Mouse (Mus musculus) limb, embryonic 11.5 days (tissue): ENCODE measurements around the gene Olfr281. TPM values are rescaled to one million over a fixed set of nuclear protein-coding genes. Genes with fewer than 3 reads are reported as not detected.
"Not testable (repeated sequence)": the region's sequence is repeated elsewhere in the genome, so short reads cannot be mapped to it uniquely, and the experiment has no call there.

Source experiments
- ATAC-seq: fragments of 200-750 bp; cut with Nextera tagmentation; 2 replicates; pipeline ENCODE4 v1.8.0; 2017; ENCODE audit warnings: low read depth; ENCODE audit not compliant: insufficient number of reproducible peaks, low FRiP score, low TSS enrichment
- DNase-seq: peaks from one replicate; pipeline ENCODE4 v3.0.0-alpha.2; 2015; ENCODE audit warnings: low spot score
- H3K27ac ChIP-seq: fragments of 300-500 bp; sonication (generic); replicated peaks from 2 replicates; pipeline ENCODE4 v1.5.1; 2014; ENCODE audit warnings: low read depth, mild to moderate bottlenecking, low read length
- H3K27me3 ChIP-seq: fragments of 300-500 bp; sonication (generic); 2 replicates; pipeline ENCODE4 v1.6.1; 2014; ENCODE audit warnings: mild to moderate bottlenecking, low read length, mixed read lengths; ENCODE audit not compliant: control insufficient read depth, insufficient read depth
- H3K36me3 ChIP-seq: fragments of 300-500 bp; sonication (generic); 2 replicates; pipeline ENCODE4 v1.6.1; 2014; ENCODE audit warnings: mild to moderate bottlenecking, low read length, moderate library complexity, mixed read lengths; ENCODE audit not compliant: control insufficient read depth, insufficient read depth
- H3K4me1 ChIP-seq: fragments of 300-500 bp; sonication (generic); 2 replicates; pipeline ENCODE4 v1.6.1; 2014; ENCODE audit warnings: low read length, mixed read lengths; ENCODE audit not compliant: control insufficient read depth, insufficient read depth
- H3K4me2 ChIP-seq: fragments of 300-500 bp; sonication (generic); 2 replicates; pipeline ENCODE4 v1.6.1; 2014; ENCODE audit warnings: low read depth, mild to moderate bottlenecking, moderate library complexity; ENCODE audit not compliant: severe bottlenecking
- H3K4me3 ChIP-seq: fragments of 300-500 bp; sonication (generic); 2 replicates; pipeline ENCODE4 v1.5.1; 2014; ENCODE audit warnings: low read depth, low read length
- H3K9ac ChIP-seq: fragments of 300-500 bp; sonication (generic); 2 replicates; pipeline ENCODE4 v1.6.1; 2014; ENCODE audit warnings: mild to moderate bottlenecking, low read length
- H3K9me3 ChIP-seq: fragments of 300-500 bp; sonication (generic); 2 replicates; pipeline ENCODE4 v1.6.1; 2016; ENCODE audit warnings: low read length; ENCODE audit not compliant: control insufficient read depth
- WGBS: fragments of 180-500 bp; shearing (Covaris S2); extraction: QIAGEN DNeasy Blood & Tissue Kit; methylation state at CpG from one replicate; pipeline ENCODE4 v1.1.7; 2014; 5-methylcytosine and 5-hydroxymethylcytosine counted together
- polyA plus RNA-seq: library from polyadenylated mRNA; unstranded; fragments of >200 nt; fragmentation: Nextera tagmentation; extraction: Ambion mirVana; gene quantifications from 2 replicates; pipeline ENCODE4 v1.2.1, GENCODE M21; 2014

Olfr281 gene
- polyA plus RNA-seq, 1 experiment from 2014 or later = not detected

DNA sequence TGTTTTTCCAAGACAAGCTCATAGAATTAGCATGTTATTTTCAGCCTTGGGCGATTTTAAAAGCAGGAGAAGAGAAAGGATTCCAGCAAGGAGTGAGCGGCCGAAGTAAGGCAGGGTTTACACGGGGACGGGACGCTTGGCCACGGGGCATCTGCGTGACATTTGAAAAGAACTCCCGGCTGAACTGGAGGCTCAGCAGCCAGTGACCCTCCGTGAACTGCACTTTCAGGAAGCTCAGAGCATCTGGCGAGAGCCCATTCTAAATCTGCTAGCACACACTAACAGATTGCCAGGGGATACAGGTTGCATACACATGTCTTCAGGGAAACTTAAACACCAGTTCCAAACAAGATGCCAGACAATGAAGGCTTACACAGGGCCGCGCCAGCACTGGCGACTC, 28.1 kb upstream of the Olfr281 start:
- no peak overlapping the region for H3K27ac ChIP-seq
- H3K4me2 ChIP-seq = no peak overlapping the region
- ATAC-seq (no peak), DNase-seq (peak; percentile 27)
- no peaks in the 10 kb centered on the region for H3K27me3 ChIP-seq
- peaks cover 7% of the 10 kb centered on the region; the same call in 1 of the 2 replicates for H3K4me1 ChIP-seq
- H3K9ac ChIP-seq = no peak overlapping the region
- 56% methylated on average over 14 of the region's 14 CpGs for WGBS
- H3K4me3 ChIP-seq = no peak overlapping the region
- H3K36me3 ChIP-seq = no peaks in the 10 kb centered on the region
- H3K9me3 ChIP-seq = no peaks in the 10 kb centered on the region

- H3K27ac ChIP-seq = no peak overlapping the region
- peaks cover 7% of the 10 kb centered on the region; the same call in 1 of the 2 replicates for H3K4me1 ChIP-seq
- H3K36me3 ChIP-seq = no peaks in the 10 kb centered on the region
- H3K4me3 ChIP-seq = no peak overlapping the region
- H3K9me3 ChIP-seq = no peaks in the 10 kb centered on the region
- no peak overlapping the region for H3K4me2 ChIP-seq
- H3K9ac ChIP-seq = no peak overlapping the region
- 64% methylated on average over 6 of the region's 6 CpGs for WGBS
- DNase-seq (no peak), ATAC-seq (no peak)
- no peaks in the 10 kb centered on the region for H3K27me3 ChIP-seq
Observed at GRCm38 (mm10) chr15:98424753-98425152, 27.6 kb upstream of the Olfr281 start.

GRCm38 (mm10) chr15:98425188-98425587, 27.2 kb upstream of the Olfr281 start:
- Histone ChIP-seq H3K36me3 (no peaks in the 10 kb centered on the region), H3K9me3 (no peaks in the 10 kb centered on the region), H3K27me3 (no peaks in the 10 kb centered on the region), H3K4me3 (no peak overlapping the region), H3K27ac (no peak overlapping the region), H3K4me1 (peaks cover 7% of the 10 kb centered on the region; the same call in 1 of the 2 replicates), H3K4me2 (no peak overlapping the region), H3K9ac (no peak overlapping the region)
- DNase-seq = no peak
- 72% methylated on average over 7 of the region's 7 CpGs for WGBS
- ATAC-seq = no peak

DNA sequence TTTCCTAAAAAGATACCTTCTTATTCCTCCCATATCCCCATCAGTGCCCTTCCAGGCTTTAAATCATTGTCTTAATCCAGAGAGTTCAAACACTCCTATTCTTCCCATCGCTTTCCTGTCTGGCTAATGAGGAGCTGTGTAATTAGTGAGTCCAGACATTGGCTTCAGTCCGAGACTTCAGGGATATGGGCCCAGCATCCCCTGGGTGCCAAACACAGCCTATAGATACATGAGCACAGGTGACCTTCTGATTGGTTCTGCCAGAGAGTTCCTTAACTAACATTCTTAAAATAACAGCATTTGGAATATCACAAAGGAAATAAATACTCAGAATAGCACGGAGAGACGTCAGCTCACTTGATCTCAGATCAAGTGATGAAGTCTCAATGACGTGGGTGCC, 21.5 kb upstream of the Olfr281 start, which contains the start of gene Olfr282:
Gene Olfr282 (plus strand): TSS at position 301 of the 400 bp plus-strand sequence.
- 77% methylated on average over 5 of the region's 5 CpGs for WGBS
- H3K4me3 ChIP-seq, H3K9me3 ChIP-seq, H3K36me3 ChIP-seq, DNase-seq, H3K4me2 ChIP-seq, H3K9ac ChIP-seq, H3K27ac ChIP-seq, H3K27me3 ChIP-seq, ATAC-seq, H3K4me1 ChIP-seq: not testable (repeated sequence)

- Histone ChIP-seq H3K9me3 (no peaks in the 10 kb centered on the region), H3K9ac (no peak overlapping the region), H3K4me3 (no peak overlapping the region), H3K4me1 (no peaks in the 10 kb centered on the region), H3K27ac (no peak overlapping the region), H3K4me2 (no peak overlapping the region), H3K36me3 (no peaks in the 10 kb centered on the region), H3K27me3 (no peaks in the 10 kb centered on the region)
- 80% methylated on average over 3 of the region's 3 CpGs for WGBS
- DNase-seq (no peak), ATAC-seq (no peak)
Observed at GRCm38 (mm10) chr15:98444561-98444960, 7.8 kb upstream of the Olfr281 start.

DNA sequence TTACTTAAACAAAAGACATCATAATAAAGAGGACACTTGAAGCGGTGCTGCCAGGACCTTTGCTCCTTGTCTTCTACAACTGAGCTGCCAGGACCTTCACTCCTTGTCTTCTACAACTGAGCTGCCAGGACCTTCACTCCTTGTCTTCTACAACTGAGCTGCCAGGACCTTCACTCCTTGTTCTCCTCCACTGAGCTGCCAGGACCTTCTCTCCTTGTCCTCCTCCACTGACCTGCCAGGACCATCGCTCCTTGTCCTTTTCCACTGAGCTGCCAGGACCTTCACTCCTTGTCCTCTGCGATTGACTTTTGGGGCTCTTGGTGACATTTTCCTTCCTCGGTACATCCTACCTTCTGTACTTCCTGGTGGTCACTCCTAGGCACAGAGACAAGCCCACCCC, 3.9 kb upstream of the Olfr281 start:
- no peaks in the 10 kb centered on the region for H3K27me3 ChIP-seq
- no peak overlapping the region for H3K27ac ChIP-seq
- 62% methylated on average over 4 of the region's 4 CpGs for WGBS
- no peak overlapping the region for H3K9ac ChIP-seq
- H3K4me1 ChIP-seq = no peaks in the 10 kb centered on the region
- no peak for ATAC-seq
- no peaks in the 10 kb centered on the region for H3K9me3 ChIP-seq
- H3K36me3 ChIP-seq = no peaks in the 10 kb centered on the region
- no peak for DNase-seq
- H3K4me3 ChIP-seq = no peak overlapping the region
- no peak overlapping the region for H3K4me2 ChIP-seq

DNA sequence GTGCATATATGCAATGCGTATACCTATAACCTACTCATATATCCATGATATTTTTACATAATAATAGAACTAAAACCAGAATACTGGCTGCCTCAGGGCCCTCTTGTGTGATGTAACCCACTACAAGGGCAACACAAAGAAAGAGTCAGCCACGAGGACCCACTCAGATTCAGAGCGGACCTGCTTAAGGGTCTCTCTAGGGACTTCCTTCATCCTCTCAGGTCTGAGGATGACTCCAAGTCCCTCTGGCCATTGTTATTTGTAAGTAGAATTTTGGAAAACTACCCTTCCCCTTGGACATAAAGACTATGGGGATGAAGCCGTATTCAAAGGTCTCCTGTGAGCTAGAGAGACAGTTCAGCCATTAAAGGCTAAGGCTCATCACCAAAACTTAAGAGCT, 17.2 kb downstream of the Olfr281 start, which contains the start of gene OR5BS1P:
Gene OR5BS1P (plus strand): TSS at position 301 of the 400 bp plus-strand sequence.
- H3K9ac ChIP-seq = no peak within 1 kb of the TSS
- ATAC-seq = no peak
- no peak for DNase-seq
- no peaks in the 10 kb centered on the region for H3K9me3 ChIP-seq
- H3K27ac ChIP-seq = no peak within 1 kb of the TSS
- H3K4me2 ChIP-seq = no peak within 1 kb of the TSS
- no peaks in the 10 kb centered on the region for H3K36me3 ChIP-seq
- no peaks in the 10 kb centered on the region for H3K27me3 ChIP-seq
- H3K4me3 ChIP-seq = no peak within 1 kb of the TSS
- no peaks in the 10 kb centered on the region for H3K4me1 ChIP-seq
- 87% methylated on average over 4 of the region's 4 CpGs for WGBS

- Histone ChIP-seq H3K9me3 (no peaks in the 10 kb centered on the region), H3K4me1 (no peaks in the 10 kb centered on the region), H3K4me2 (no peak overlapping the region), H3K9ac (no peak overlapping the region), H3K27me3 (no peaks in the 10 kb centered on the region), H3K36me3 (no peaks in the 10 kb centered on the region), H3K27ac (no peak overlapping the region), H3K4me3 (no peak overlapping the region)
- ATAC-seq (no peak), DNase-seq (no peak)
- 91% methylated on average over 13 of the region's 13 CpGs for WGBS
Observed at GRCm38 (mm10) chr15:98471539-98471938, 19.2 kb downstream of the Olfr281 start.

DNA sequence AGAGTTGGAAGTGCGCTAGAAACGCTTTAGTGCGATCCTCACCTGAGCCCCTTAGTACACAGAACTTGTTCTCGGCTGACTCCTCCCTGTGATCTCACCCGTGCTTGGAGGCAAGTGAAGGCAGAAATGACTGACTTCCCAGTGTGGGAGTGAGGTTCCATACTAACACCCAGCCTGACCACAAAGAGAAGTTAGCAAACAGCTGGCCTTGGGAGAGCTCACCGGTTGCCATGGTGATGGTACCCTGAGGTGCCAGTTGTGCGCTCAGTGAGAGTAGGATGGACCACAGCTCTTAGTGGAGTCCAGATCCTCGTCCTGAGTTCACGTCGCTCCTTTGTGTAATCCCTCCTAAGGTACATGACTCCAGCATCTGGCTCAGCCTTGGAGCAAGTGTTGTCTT, 22.6 kb downstream of the Olfr281 start:
- no peak overlapping the region for H3K9ac ChIP-seq
- WGBS = 79% methylated on average over 10 of the region's 10 CpGs
- no peaks in the 10 kb centered on the region for H3K4me1 ChIP-seq
- no peaks in the 10 kb centered on the region for H3K9me3 ChIP-seq
- DNase-seq (no peak), ATAC-seq (no peak)
- H3K4me2 ChIP-seq = no peak overlapping the region
- H3K27me3 ChIP-seq = no peaks in the 10 kb centered on the region
- H3K27ac ChIP-seq = no peak overlapping the region
- H3K36me3 ChIP-seq = no peaks in the 10 kb centered on the region
- H3K4me3 ChIP-seq = no peak overlapping the region
